Mouse (Mus musculus) liver, embryonic 12.5 days (tissue): Measurements from ENCODE around the gene Ifi27l2a. TPM values are rescaled to one million over a fixed set of nuclear protein-coding genes. Genes with fewer than 3 reads are reported as not detected.

Experiments
- ATAC-seq: fragments of 200-750 bp; cut with Nextera tagmentation; 2 replicates; pipeline ENCODE4 v1.8.0; 2017; ENCODE audit warnings: moderate number of reproducible peaks, mild to moderate bottlenecking, moderate library complexity
- H3K27ac ChIP-seq: fragments of 300-500 bp; sonication (generic); 2 replicates; pipeline ENCODE4 v1.5.1; 2016; ENCODE audit warnings: mild to moderate bottlenecking
- H3K27me3 ChIP-seq: fragments of 300-500 bp; sonication (generic); replicated peaks from 2 replicates; pipeline ENCODE4 v1.6.1; 2016; ENCODE audit warnings: mild to moderate bottlenecking, moderate library complexity
- H3K36me3 ChIP-seq: fragments of 300-500 bp; sonication (generic); 2 replicates; pipeline ENCODE4 v1.6.1; 2016; ENCODE audit warnings: mild to moderate bottlenecking, moderate library complexity
- H3K4me1 ChIP-seq: fragments of 300-500 bp; sonication (generic); 2 replicates; pipeline ENCODE4 v1.6.1; 2016
- H3K4me2 ChIP-seq: fragments of 300-500 bp; sonication (generic); 2 replicates; pipeline ENCODE4 v1.6.1; 2016; ENCODE audit warnings: mild to moderate bottlenecking, moderate library complexity
- H3K4me3 ChIP-seq: fragments of 300-500 bp; sonication (generic); 2 replicates; pipeline ENCODE4 v1.5.1; 2016; ENCODE audit warnings: mild to moderate bottlenecking, moderate library complexity
- H3K9ac ChIP-seq: fragments of 300-500 bp; sonication (generic); 2 replicates; pipeline ENCODE4 v1.6.1; 2016; ENCODE audit warnings: mild to moderate bottlenecking, moderate library complexity
- H3K9me3 ChIP-seq: fragments of 300-500 bp; sonication (generic); replicated peaks from 2 replicates; pipeline ENCODE4 v1.6.1; 2016; ENCODE audit warnings: mild to moderate bottlenecking, moderate library complexity
- WGBS: fragments of 180-500 bp; shearing (Covaris S2); methylation state at CpG from one replicate; pipeline ENCODE4 v1.1.7; 2016; ENCODE audit not compliant: insufficient replicate concordance; 5-methylcytosine and 5-hydroxymethylcytosine counted together
- polyA plus RNA-seq: library from polyadenylated mRNA; unstranded; fragments of >200 nt; fragmentation: Nextera tagmentation; extraction: Ambion mirVana; gene quantifications from 2 replicates; pipeline ENCODE4 v1.2.1, GENCODE M21; 2016

Gene Ifi27l2a
- polyA plus RNA-seq, 1 experiment from 2014 or later: 1.4 TPM

DNA sequence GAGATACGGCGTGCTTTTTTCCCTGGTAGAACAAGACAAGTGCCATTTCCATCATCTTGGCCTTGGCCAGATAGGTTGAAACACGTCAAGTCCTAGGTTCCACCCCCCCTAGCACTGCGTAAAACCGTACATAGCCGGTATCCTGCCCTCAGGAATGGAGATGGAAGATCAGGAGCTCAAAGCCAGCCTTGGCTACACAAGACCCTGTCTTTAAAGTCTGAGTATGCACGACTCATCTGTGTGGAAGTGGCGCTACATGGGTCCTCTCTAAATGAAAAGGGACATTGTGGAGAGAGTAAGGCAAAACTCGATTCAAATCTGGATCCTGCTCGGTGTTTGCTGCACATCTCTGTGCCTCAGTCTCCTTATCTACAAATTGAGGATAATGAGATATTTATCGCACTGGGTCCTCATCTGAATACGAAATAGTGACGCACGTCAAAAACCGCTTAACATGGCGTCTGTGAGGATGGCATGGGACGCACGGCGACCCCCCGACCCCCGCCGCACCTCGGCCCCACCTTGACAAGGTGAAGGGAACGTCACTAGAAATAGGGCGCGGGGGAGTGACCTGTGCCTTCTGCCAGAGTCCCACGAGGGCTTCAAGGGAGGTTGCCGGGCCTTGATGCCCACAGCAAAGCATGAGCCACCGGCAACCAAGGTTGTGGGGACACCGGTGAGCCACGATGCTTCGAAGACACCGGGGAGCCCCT, 18.3 kb downstream of the Ifi27l2a start:
- H3K36me3 ChIP-seq: peaks cover 31% of the 10 kb centered on the region
- peak overlapping the region; percentile 75 for H3K27ac ChIP-seq
- H3K4me1 ChIP-seq: peaks cover 39% of the 10 kb centered on the region
- H3K27me3 ChIP-seq: no peaks in the 10 kb centered on the region
- H3K9me3 ChIP-seq: 0 out of 2 replicates have a peak, but pooled peaks cover 4% of the 10 kb centered on the region
- WGBS: 6% methylated on average over 33 of the region's 33 CpGs
- H3K4me3 ChIP-seq: peak overlapping the region; percentile 94
- peak overlapping the region; percentile 78 for H3K4me2 ChIP-seq
- peak; percentile 18 for ATAC-seq
- H3K9ac ChIP-seq: peak overlapping the region; percentile 92

DNA sequence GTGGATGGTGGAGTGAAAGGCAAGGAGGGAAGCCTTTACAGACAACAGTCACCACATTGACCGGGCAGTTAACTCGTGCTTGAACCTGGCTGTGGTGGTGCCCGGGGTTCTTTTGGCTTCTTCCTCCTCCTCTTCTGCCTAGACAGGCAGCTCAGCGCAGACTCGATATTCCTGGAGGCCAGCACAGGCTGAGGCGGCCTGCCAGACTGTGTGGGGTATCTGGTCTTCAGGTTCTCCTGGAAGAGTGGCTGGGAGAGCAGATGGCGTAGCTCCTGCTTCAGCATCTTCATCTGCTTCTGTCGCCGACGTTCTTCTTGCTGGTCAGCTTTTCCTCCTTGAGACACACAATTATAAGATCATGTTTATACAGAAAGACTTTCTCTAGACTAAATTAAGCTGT, 35.3 kb downstream of the Ifi27l2a start:
- no peaks in the 10 kb centered on the region for H3K27me3 ChIP-seq
- no peaks in the 10 kb centered on the region for H3K9me3 ChIP-seq
- no peak overlapping the region for H3K4me2 ChIP-seq
- H3K36me3 ChIP-seq: peaks cover 100% of the 10 kb centered on the region
- no peak overlapping the region; the same call in 1 of the 2 replicates for H3K9ac ChIP-seq
- no peak overlapping the region for H3K27ac ChIP-seq
- WGBS: 90% methylated on average over 10 of the region's 10 CpGs
- no peak overlapping the region for H3K4me3 ChIP-seq
- peaks cover 4% of the 10 kb centered on the region; the same call in 1 of the 2 replicates for H3K4me1 ChIP-seq
- ATAC-seq: no peak

DNA sequence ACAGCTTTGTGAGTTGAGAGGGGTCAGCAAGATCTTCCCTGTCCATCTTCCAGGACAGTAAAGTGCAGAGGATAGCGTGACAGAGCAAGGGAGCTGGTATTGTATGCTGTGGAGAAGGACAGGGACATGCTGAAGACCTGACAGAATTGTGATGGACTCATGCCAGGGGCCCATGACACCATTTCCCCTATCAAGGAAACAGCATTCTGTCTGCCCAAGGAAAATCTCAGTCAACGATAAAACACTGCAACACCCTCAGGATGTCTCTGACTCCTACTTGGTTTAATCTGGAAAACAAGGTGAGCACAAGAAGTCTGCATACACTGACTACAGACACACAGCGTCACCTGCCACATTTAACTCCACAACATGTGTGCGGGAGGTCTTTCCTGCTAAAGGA, 35.8 kb downstream of the Ifi27l2a start, which contains the start of gene 9330161L09Rik:
Gene 9330161L09Rik, minus strand, starts transcription at position 101 of the 400 bp plus-strand sequence.
- no peak within 1 kb of the TSS for H3K4me2 ChIP-seq
- H3K27me3 ChIP-seq: no peaks in the 10 kb centered on the region
- no peaks in the 10 kb centered on the region for H3K9me3 ChIP-seq
- WGBS: 90% methylated on average over 4 of the region's 4 CpGs
- peaks cover 100% of the 10 kb centered on the region for H3K36me3 ChIP-seq
- H3K4me1 ChIP-seq: peaks cover 4% of the 10 kb centered on the region; the same call in 1 of the 2 replicates
- H3K4me3 ChIP-seq: no peak within 1 kb of the TSS
- no peak for ATAC-seq
- no peak within 1 kb of the TSS; the same call in 1 of the 2 replicates for H3K9ac ChIP-seq
- H3K27ac ChIP-seq: no peak within 1 kb of the TSS

GRCm38 (mm10) chr12:103404131-103404530, 39.3 kb downstream of the Ifi27l2a start:
- Histone ChIP-seq H3K4me3 (no peak overlapping the region), H3K27ac (no peak overlapping the region), H3K9ac (no peak overlapping the region), H3K4me1 (peaks cover 4% of the 10 kb centered on the region; the same call in 1 of the 2 replicates), H3K4me2 (no peak overlapping the region), H3K27me3 (no peaks in the 10 kb centered on the region), H3K36me3 (peaks cover 97% of the 10 kb centered on the region), H3K9me3 (no peaks in the 10 kb centered on the region)
- ATAC-seq: no peak
- 88% methylated on average over 18 of the region's 18 CpGs for WGBS

DNA sequence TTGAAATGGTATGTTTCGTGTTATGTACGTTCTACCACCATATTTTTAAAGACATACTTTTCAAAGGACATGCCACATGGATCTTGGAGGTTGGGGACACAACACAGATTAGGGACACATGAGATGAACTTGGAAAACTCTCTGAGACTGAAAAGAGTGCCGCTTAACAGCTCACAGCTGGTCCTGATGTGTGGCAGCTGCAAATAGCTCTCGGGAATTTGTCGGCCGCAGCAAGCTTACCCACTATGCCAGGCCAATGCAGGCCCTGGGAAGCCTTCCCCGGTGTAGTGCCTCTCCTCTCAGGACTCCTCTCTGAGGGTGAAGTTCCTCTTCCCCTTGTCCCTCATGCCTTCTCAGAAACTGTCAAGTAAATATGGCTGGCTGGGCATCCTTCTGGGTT, 46.7 kb downstream of the Ifi27l2a start:
- no peak for ATAC-seq
- H3K4me3 ChIP-seq: no peak overlapping the region
- peaks cover 58% of the 10 kb centered on the region for H3K4me1 ChIP-seq
- no peak overlapping the region for H3K4me2 ChIP-seq
- no peaks in the 10 kb centered on the region for H3K27me3 ChIP-seq
- H3K9ac ChIP-seq: no peak overlapping the region
- peak overlapping the region; percentile 13; the same call in 1 of the 2 replicates for H3K27ac ChIP-seq
- H3K36me3 ChIP-seq: peaks cover 53% of the 10 kb centered on the region
- no peaks in the 10 kb centered on the region for H3K9me3 ChIP-seq
- 77% methylated on average over 7 of the region's 7 CpGs for WGBS

GRCm38 (mm10) chr12:103395486-103396275, 47.8 kb downstream of the Ifi27l2a start:
- no peak for ATAC-seq
- Histone ChIP-seq H3K9me3 (no peaks in the 10 kb centered on the region), H3K4me3 (no peak overlapping the region), H3K27ac (peak overlapping the region; percentile 32), H3K4me2 (peak overlapping the region; percentile 1; the same call in 1 of the 2 replicates), H3K36me3 (peaks cover 53% of the 10 kb centered on the region), H3K27me3 (no peaks in the 10 kb centered on the region), H3K4me1 (peaks cover 68% of the 10 kb centered on the region), H3K9ac (peak overlapping the region; percentile 42; the same call in 1 of the 2 replicates)
- WGBS: 79% methylated on average over 12 of the region's 12 CpGs

DNA sequence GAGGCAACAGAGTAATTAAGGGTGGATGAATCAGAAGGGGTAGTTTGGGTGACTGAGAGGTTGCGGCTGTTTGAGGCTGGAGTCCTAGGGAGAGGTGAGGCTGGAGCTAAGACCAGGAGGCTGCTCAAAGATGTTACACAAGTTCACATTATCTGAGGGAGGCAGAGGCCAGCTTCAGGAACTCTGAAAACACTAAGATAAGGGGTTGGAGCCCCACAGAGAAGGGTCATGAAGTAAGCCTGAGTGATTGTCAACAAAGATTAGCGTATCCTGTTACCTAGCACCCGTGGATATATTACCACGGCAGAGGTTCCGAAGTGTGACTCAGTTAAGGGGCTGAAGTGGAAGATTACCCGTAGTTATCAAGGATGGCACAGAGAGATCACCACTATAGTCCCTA, 50.0 kb downstream of the Ifi27l2a start:
- Histone ChIP-seq H3K27ac (peak overlapping the region; percentile 97), H3K27me3 (no peaks in the 10 kb centered on the region), H3K9me3 (no peaks in the 10 kb centered on the region), H3K9ac (peak overlapping the region; percentile 72), H3K4me2 (peak overlapping the region; percentile 81), H3K36me3 (peaks cover 41% of the 10 kb centered on the region), H3K4me3 (peak overlapping the region; percentile 34), H3K4me1 (peaks cover 87% of the 10 kb centered on the region)
- WGBS: 6% methylated on average over 6 of the region's 6 CpGs
- ATAC-seq: peak; percentile 91

Other genes with a start within 250 kb of the Ifi27l2a start
- not detected in 2 replicates for gene Prima1, start 201.5 kb downstream of the Ifi27l2a start, polyA plus RNA-seq
- not detected in 2 replicates for gene Fam181a, start 132.7 kb downstream of the Ifi27l2a start, polyA plus RNA-seq
- gene Asb2, start 87.7 kb downstream of the Ifi27l2a start, polyA plus RNA-seq: 1.1 and 1.2 TPM in 2 replicates
- 24.2 and 26.2 TPM in 2 replicates for gene Otub2, start 55.0 kb downstream of the Ifi27l2a start, polyA plus RNA-seq
- 0.18 and 0.24 TPM in 2 replicates for gene 9330161L09Rik, start 35.9 kb downstream of the Ifi27l2a start, polyA plus RNA-seq
- 69.1 and 72.6 TPM in 2 replicates for gene Ddx24, start 17.9 kb downstream of the Ifi27l2a start, polyA plus RNA-seq
- gene Ifi27, start 9.5 kb downstream of the Ifi27l2a start, polyA plus RNA-seq: 9.8 and 11.6 TPM in 2 replicates
- gene Ifi27l2b, start 13.5 kb upstream of the Ifi27l2a start, polyA plus RNA-seq: not detected in 2 replicates
- 1.8 and 2.3 TPM in 2 replicates for gene Ppp4r4, start 88.6 kb upstream of the Ifi27l2a start, polyA plus RNA-seq
- 24.0 and 26.4 TPM in 2 replicates for gene Serpina10, start 187.8 kb upstream of the Ifi27l2a start, polyA plus RNA-seq
- gene Serpina6, start 213.5 kb upstream of the Ifi27l2a start, polyA plus RNA-seq: 1,015 and 1,058 TPM in 2 replicates
- not detected in 2 replicates for gene Serpina16, start 232.5 kb upstream of the Ifi27l2a start, polyA plus RNA-seq